Mouse (Mus musculus): ENCODE data around the gene Gtf2f2. TPM values are rescaled to one million over a fixed set of nuclear protein-coding genes. Genes with fewer than 3 reads are reported as not detected.
A peak's percentile ranks its signal among the peaks of the same experiment; 100 is the strongest.

Gtf2f2 gene
- polyA plus RNA-seq, 1 experiment from 2014 or later, result 40.5 TPM

- Histone ChIP-seq H3K4me3 (ENCODE audit: low read depth, low read length) (no peak overlapping the region), H3K36me3 (ENCODE audit: control insufficient read depth, insufficient read depth, low read length) (no peaks in the 10 kb centered on the region), H3K27me3 (ENCODE audit: control insufficient read depth, insufficient read depth, low read length) (no peaks in the 10 kb centered on the region), H3K9me3 (ENCODE audit: control insufficient read depth, low read length) (no peaks in the 10 kb centered on the region), H3K27ac (ENCODE audit: low read depth, low read length) (no peak overlapping the region), H3K4me1 (ENCODE audit: control insufficient read depth, insufficient read depth, low read length) (peaks cover 15% of the 10 kb centered on the region), H3K9ac (replicated peaks; ENCODE audit: low read depth, low read length) (no peak overlapping the region), H3K4me2 (ENCODE audit: low read depth, low read length) (peak overlapping the region; percentile 78; the same call in 1 of the 2 replicates)
- no peak for ATAC-seq (ENCODE audit: low read depth)
- 85% methylated on average over 5 of the region's 5 CpGs for WGBS
Measured at GRCm38 (mm10) chr14:76009185-76009584, 1.5 kb downstream of the Gtf2f2 start.

DNA sequence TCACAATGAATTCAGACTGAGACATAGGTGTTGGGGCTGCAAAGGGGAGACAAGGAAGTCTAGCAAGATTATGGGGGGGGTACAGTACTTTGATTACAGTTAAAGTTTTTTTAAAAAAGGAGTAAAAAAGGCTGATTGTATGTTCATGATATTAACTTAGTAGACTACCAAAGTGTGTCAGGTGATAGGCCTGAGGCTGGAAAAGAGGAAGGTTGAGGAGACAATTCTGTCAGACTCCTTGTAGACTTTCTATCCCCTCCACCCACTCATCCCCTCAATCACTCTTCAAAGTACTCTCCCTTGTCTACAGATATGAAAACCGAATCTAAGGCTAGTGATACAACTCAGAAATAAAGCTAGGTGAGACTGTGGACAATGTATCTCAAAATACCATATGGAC is 2.5 kb downstream of the Gtf2f2 start:
- Histone ChIP-seq H3K36me3 (ENCODE audit: control insufficient read depth, insufficient read depth, low read length) (no peaks in the 10 kb centered on the region), H3K27ac (ENCODE audit: low read depth, low read length) (no peak overlapping the region), H3K4me3 (ENCODE audit: low read depth, low read length) (no peak overlapping the region), H3K9ac (replicated peaks; ENCODE audit: low read depth, low read length) (no peak overlapping the region), H3K4me2 (ENCODE audit: low read depth, low read length) (no peak overlapping the region), H3K27me3 (ENCODE audit: control insufficient read depth, insufficient read depth, low read length) (no peaks in the 10 kb centered on the region), H3K9me3 (ENCODE audit: control insufficient read depth, low read length) (no peaks in the 10 kb centered on the region), H3K4me1 (ENCODE audit: control insufficient read depth, insufficient read depth, low read length) (peaks cover 15% of the 10 kb centered on the region)
- WGBS, result 100% methylated on average over 1 of the region's 1 CpGs
- no peak for ATAC-seq (ENCODE audit: low read depth)

DNA sequence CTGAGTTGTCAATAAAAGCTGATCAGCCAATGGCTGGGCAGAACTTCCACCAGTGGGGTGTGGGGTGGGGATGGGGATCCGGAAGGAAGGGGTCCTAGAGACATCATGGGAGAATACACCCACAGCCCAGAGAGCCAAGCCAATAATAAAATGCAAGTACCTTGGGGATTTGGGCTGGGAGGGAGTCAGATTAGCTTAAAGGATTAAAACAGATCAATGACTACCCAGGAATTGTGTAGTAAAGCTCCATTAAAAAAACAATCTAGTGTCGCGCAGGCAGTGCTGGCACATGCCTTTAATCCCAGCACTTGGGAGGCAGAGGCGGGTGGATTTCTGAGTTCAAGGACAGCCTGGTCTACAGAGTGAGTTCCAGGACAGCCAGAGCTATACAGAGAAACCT is 5.7 kb downstream of the Gtf2f2 start:
- H3K4me2 ChIP-seq (ENCODE audit: low read depth, low read length), result no peak overlapping the region
- no peaks in the 10 kb centered on the region for H3K9me3 ChIP-seq (ENCODE audit: control insufficient read depth, low read length)
- no peaks in the 10 kb centered on the region for H3K27me3 ChIP-seq (ENCODE audit: control insufficient read depth, insufficient read depth, low read length)
- WGBS, result 99% methylated on average over 4 of the region's 4 CpGs
- H3K9ac ChIP-seq (replicated peaks; ENCODE audit: low read depth, low read length), result no peak overlapping the region
- no peak for ATAC-seq (ENCODE audit: low read depth)
- no peaks in the 10 kb centered on the region for H3K36me3 ChIP-seq (ENCODE audit: control insufficient read depth, insufficient read depth, low read length)
- peaks cover 14% of the 10 kb centered on the region for H3K4me1 ChIP-seq (ENCODE audit: control insufficient read depth, insufficient read depth, low read length)
- no peak overlapping the region for H3K27ac ChIP-seq (ENCODE audit: low read depth, low read length)
- H3K4me3 ChIP-seq (ENCODE audit: low read depth, low read length), result no peak overlapping the region

GRCm38 (mm10) chr14:76001781-76002180 is 8.9 kb downstream of the Gtf2f2 start:
- WGBS, result 86% methylated on average over 4 of the region's 4 CpGs
- H3K9ac ChIP-seq (replicated peaks; ENCODE audit: low read depth, low read length), result no peak overlapping the region
- ATAC-seq (ENCODE audit: low read depth), result no peak
- H3K4me3 ChIP-seq (ENCODE audit: low read depth, low read length), result no peak overlapping the region
- H3K4me1 ChIP-seq (ENCODE audit: control insufficient read depth, insufficient read depth, low read length), result no peaks in the 10 kb centered on the region
- no peaks in the 10 kb centered on the region for H3K36me3 ChIP-seq (ENCODE audit: control insufficient read depth, insufficient read depth, low read length)
- no peaks in the 10 kb centered on the region for H3K27me3 ChIP-seq (ENCODE audit: control insufficient read depth, insufficient read depth, low read length)
- H3K27ac ChIP-seq (ENCODE audit: low read depth, low read length), result no peak overlapping the region
- no peak overlapping the region for H3K4me2 ChIP-seq (ENCODE audit: low read depth, low read length)
- H3K9me3 ChIP-seq (ENCODE audit: control insufficient read depth, low read length), result no peaks in the 10 kb centered on the region

DNA sequence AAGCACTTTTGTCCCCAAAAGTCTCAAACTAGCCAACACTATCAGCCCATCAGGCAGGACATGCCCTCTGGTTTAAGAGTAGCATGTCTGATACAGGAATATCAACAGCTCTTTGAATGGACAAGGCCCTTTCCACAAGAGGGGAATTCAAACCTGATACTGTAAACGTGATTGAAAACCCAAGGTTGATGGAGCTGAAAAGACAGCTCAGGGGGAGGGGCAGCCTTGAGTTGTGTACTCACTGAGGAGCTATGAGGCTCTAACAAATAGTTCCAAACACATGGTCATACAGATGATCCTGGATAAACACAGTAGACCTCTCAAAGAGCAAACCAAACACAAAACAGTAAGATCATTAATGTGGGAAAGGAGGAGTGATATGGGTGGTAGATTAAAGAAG is 12.6 kb downstream of the Gtf2f2 start:
- no peak overlapping the region for H3K4me2 ChIP-seq (ENCODE audit: low read depth, low read length)
- H3K9me3 ChIP-seq (ENCODE audit: control insufficient read depth, low read length), result no peaks in the 10 kb centered on the region
- no peaks in the 10 kb centered on the region for H3K36me3 ChIP-seq (ENCODE audit: control insufficient read depth, insufficient read depth, low read length)
- no peak overlapping the region for H3K4me3 ChIP-seq (ENCODE audit: low read depth, low read length)
- H3K9ac ChIP-seq (replicated peaks; ENCODE audit: low read depth, low read length), result no peak overlapping the region
- no peaks in the 10 kb centered on the region for H3K27me3 ChIP-seq (ENCODE audit: control insufficient read depth, insufficient read depth, low read length)
- no peak for ATAC-seq (ENCODE audit: low read depth)
- 67% methylated on average over 1 of the region's 1 CpGs for WGBS
- H3K4me1 ChIP-seq (ENCODE audit: control insufficient read depth, insufficient read depth, low read length), result no peaks in the 10 kb centered on the region
- no peak overlapping the region for H3K27ac ChIP-seq (ENCODE audit: low read depth, low read length)

- 95% methylated on average over 4 of the region's 4 CpGs for WGBS
- ATAC-seq (ENCODE audit: low read depth), result no peak
Measured at GRCm38 (mm10) chr14:75992371-75992770, 18.3 kb downstream of the Gtf2f2 start.

DNA sequence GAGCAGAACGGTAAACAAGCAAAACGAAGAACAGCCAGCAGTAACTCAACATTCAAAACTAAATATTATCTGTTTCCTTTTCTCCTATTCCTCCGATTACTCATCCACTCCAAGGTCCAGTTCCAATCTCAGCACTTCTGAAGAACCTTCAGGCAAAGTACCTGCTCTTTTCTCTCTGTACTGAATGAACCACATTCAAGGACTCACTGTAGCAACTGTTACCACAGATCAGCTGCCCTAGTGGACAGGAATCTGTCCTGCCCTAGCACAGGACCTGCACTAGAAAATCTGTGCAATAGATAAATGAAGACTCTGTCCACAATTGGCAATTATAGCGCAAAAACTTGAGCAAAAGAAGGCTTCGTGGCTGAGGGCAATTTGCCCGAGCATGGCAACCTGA is 19.7 kb downstream of the Gtf2f2 start:
- Histone ChIP-seq H3K4me1 (ENCODE audit: control insufficient read depth, insufficient read depth, low read length) (peaks cover 4% of the 10 kb centered on the region; the same call in 1 of the 2 replicates), H3K27ac (ENCODE audit: low read depth, low read length) (no peak overlapping the region), H3K36me3 (ENCODE audit: control insufficient read depth, insufficient read depth, low read length) (no peaks in the 10 kb centered on the region), H3K9me3 (ENCODE audit: control insufficient read depth, low read length) (no peaks in the 10 kb centered on the region), H3K9ac (replicated peaks; ENCODE audit: low read depth, low read length) (no peak overlapping the region), H3K27me3 (ENCODE audit: control insufficient read depth, insufficient read depth, low read length) (no peaks in the 10 kb centered on the region), H3K4me2 (ENCODE audit: low read depth, low read length) (no peak overlapping the region), H3K4me3 (ENCODE audit: low read depth, low read length) (no peak overlapping the region)
- ATAC-seq (ENCODE audit: low read depth), result no peak
- WGBS, result 94% methylated on average over 6 of the region's 6 CpGs

More at GRCm38 (mm10) chr14:75992371-75992770, 18.3 kb downstream of the Gtf2f2 start:
- Histone ChIP-seq H3K27ac (ENCODE audit: low read depth, low read length) (no peak overlapping the region), H3K4me2 (ENCODE audit: low read depth, low read length) (no peak overlapping the region), H3K4me1 (ENCODE audit: control insufficient read depth, insufficient read depth, low read length) (no peaks in the 10 kb centered on the region), H3K9me3 (ENCODE audit: control insufficient read depth, low read length) (no peaks in the 10 kb centered on the region), H3K36me3 (ENCODE audit: control insufficient read depth, insufficient read depth, low read length) (no peaks in the 10 kb centered on the region), H3K9ac (replicated peaks; ENCODE audit: low read depth, low read length) (no peak overlapping the region), H3K4me3 (ENCODE audit: low read depth, low read length) (no peak overlapping the region), H3K27me3 (ENCODE audit: control insufficient read depth, insufficient read depth, low read length) (no peaks in the 10 kb centered on the region)

DNA sequence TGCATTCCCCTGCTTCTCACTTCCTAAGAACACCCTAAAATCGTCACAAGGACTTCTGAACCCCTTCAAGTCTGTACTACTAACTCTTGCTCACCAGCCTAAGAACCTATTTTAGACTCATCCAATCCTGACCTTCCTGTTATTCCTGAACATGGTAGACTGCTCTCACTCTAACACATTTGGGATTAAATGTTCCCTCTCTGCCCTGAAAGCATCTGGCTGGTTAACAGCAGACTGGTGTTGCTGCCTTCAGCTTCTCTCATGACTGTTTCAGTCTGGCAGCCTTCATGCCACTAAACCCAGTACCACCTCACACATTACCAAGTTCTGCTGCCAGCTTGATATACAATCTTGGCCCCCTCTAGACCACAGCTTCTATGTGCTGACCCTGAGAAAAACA is 21.5 kb downstream of the Gtf2f2 start:
- H3K4me1 ChIP-seq (ENCODE audit: control insufficient read depth, insufficient read depth, low read length), result peaks cover 13% of the 10 kb centered on the region; the same call in 1 of the 2 replicates
- no peak overlapping the region for H3K9ac ChIP-seq (replicated peaks; ENCODE audit: low read depth, low read length)
- H3K4me3 ChIP-seq (ENCODE audit: low read depth, low read length), result no peak overlapping the region
- no peaks in the 10 kb centered on the region for H3K36me3 ChIP-seq (ENCODE audit: control insufficient read depth, insufficient read depth, low read length)
- WGBS, result 83% methylated on average over 1 of the region's 1 CpGs
- H3K9me3 ChIP-seq (ENCODE audit: control insufficient read depth, low read length), result no peaks in the 10 kb centered on the region
- ATAC-seq (ENCODE audit: low read depth), result no peak
- H3K27ac ChIP-seq (ENCODE audit: low read depth, low read length), result no peak overlapping the region
- no peaks in the 10 kb centered on the region for H3K27me3 ChIP-seq (ENCODE audit: control insufficient read depth, insufficient read depth, low read length)
- no peak overlapping the region for H3K4me2 ChIP-seq (ENCODE audit: low read depth, low read length)

GRCm38 (mm10) chr14:75986878-75987483 is 23.7 kb downstream of the Gtf2f2 start:
- Histone ChIP-seq H3K9ac (replicated peaks; ENCODE audit: low read depth, low read length) (no peak overlapping the region), H3K9me3 (ENCODE audit: control insufficient read depth, low read length) (no peaks in the 10 kb centered on the region), H3K4me3 (ENCODE audit: low read depth, low read length) (no peak overlapping the region), H3K4me1 (ENCODE audit: control insufficient read depth, insufficient read depth, low read length) (peaks cover 15% of the 10 kb centered on the region; the same call in 1 of the 2 replicates), H3K27ac (ENCODE audit: low read depth, low read length) (no peak overlapping the region), H3K36me3 (ENCODE audit: control insufficient read depth, insufficient read depth, low read length) (no peaks in the 10 kb centered on the region), H3K27me3 (ENCODE audit: control insufficient read depth, insufficient read depth, low read length) (no peaks in the 10 kb centered on the region), H3K4me2 (ENCODE audit: low read depth, low read length) (no peak overlapping the region)
- 88% methylated on average over 7 of the region's 7 CpGs for WGBS
- ATAC-seq (ENCODE audit: low read depth), result no peak

Measured in neural tube, embryonic 14.5 days (tissue).